Mouse (Mus musculus) midbrain, embryonic 15.5 days (tissue): ENCODE results near the gene Tshr. TPM values are rescaled to one million over a fixed set of nuclear protein-coding genes. Genes with fewer than 3 reads are reported as not detected.

Source experiments
- ATAC-seq: fragments of 200-750 bp; cut with Nextera tagmentation; replicated peaks from 2 replicates; pipeline ENCODE4 v1.8.0; 2017; ENCODE audit warnings: moderate TSS enrichment
- H3K27ac ChIP-seq: fragments of 300-500 bp; sonication (generic); 2 replicates; pipeline ENCODE4 v1.5.1; 2015; ENCODE audit warnings: mild to moderate bottlenecking, inconsistent platforms
- H3K27me3 ChIP-seq: fragments of 300-500 bp; sonication (generic); replicated peaks from 2 replicates; pipeline ENCODE4 v1.6.1; 2015; ENCODE audit warnings: inconsistent platforms
- H3K36me3 ChIP-seq: fragments of 300-500 bp; sonication (generic); replicated peaks from 2 replicates; pipeline ENCODE4 v1.6.1; 2015; ENCODE audit warnings: inconsistent platforms
- H3K4me1 ChIP-seq: fragments of 300-500 bp; sonication (generic); 2 replicates; pipeline ENCODE4 v1.6.1; 2015; ENCODE audit warnings: inconsistent platforms
- H3K4me2 ChIP-seq: fragments of 300-500 bp; sonication (generic); 2 replicates; pipeline ENCODE4 v1.6.1; 2015; ENCODE audit warnings: inconsistent platforms, mild to moderate bottlenecking, moderate library complexity
- H3K4me3 ChIP-seq: fragments of 300-500 bp; sonication (generic); 2 replicates; pipeline ENCODE4 v1.5.1; 2015; ENCODE audit warnings: mild to moderate bottlenecking, inconsistent platforms
- H3K9ac ChIP-seq: fragments of 300-500 bp; sonication (generic); 2 replicates; pipeline ENCODE4 v1.6.1; 2015; ENCODE audit warnings: mild to moderate bottlenecking, inconsistent platforms
- H3K9me3 ChIP-seq: fragments of 300-500 bp; sonication (generic); 2 replicates; pipeline ENCODE4 v1.6.1; 2016; ENCODE audit warnings: inconsistent platforms
- whole genome bisulfite sequencing: fragments of 180-500 bp; shearing (Covaris S2); methylation state at CpG from one replicate; pipeline ENCODE4 v1.1.7; 2015; ENCODE audit warnings: mixed read lengths; 5-methylcytosine and 5-hydroxymethylcytosine counted together
- polyA plus RNA-seq: library from polyadenylated mRNA; unstranded; fragments of >200 nt; fragmentation: Nextera tagmentation; extraction: Ambion mirVana; gene quantifications from 2 replicates; pipeline ENCODE4 v1.2.1, GENCODE M21; 2015

Tshr gene
- polyA plus RNA-seq, 1 experiment from 2014 or later = 0.18 TPM

GRCm38 (mm10) chr12:91590716-91591115, 206.4 kb downstream of the Tshr start:
- H3K27me3 ChIP-seq = no peaks in the 10 kb centered on the region
- no peaks in the 10 kb centered on the region for H3K9me3 ChIP-seq
- WGBS = 20% methylated on average over 6 of the region's 6 CpGs
- peak overlapping the region; percentile 76 for H3K9ac ChIP-seq
- ATAC-seq = no peak
- no peaks in the 10 kb centered on the region; the same call in 1 of the 2 replicates for H3K36me3 ChIP-seq
- peaks cover 20% of the 10 kb centered on the region for H3K4me1 ChIP-seq
- H3K4me3 ChIP-seq = peak overlapping the region; percentile 96
- H3K27ac ChIP-seq = peak overlapping the region; percentile 100
- peak overlapping the region; percentile 76 for H3K4me2 ChIP-seq

- Histone ChIP-seq H3K9ac (peak overlapping the region; percentile 76), H3K27ac (peak overlapping the region; percentile 100; the same call in 1 of the 2 replicates)
Measured at GRCm38 (mm10) chr12:91591191-91591590, 206.8 kb downstream of the Tshr start.

DNA sequence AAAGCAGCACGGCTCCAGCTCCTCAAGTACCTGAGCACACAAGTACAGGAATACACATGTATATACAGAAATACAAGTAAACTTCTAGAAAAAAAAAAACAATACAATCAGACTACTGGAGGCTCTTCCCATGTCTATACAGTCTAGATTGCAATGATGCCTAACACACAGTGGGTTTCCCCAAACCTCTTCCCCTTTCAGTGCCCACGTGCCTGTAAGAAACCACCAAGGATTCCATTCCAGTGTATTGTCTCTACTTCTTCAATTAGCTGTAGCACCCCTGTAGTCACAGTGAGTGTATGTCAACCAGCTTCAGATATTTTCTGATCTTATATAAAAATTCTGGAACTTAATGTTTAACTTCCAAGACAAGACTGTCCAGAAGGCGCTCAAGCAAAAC, 207.8 kb downstream of the Tshr start:
- 98% methylated on average over 3 of the region's 3 CpGs for WGBS
- H3K9ac ChIP-seq = no peak overlapping the region
- no peak overlapping the region for H3K4me2 ChIP-seq

More at GRCm38 (mm10) chr12:91591191-91591590, 206.8 kb downstream of the Tshr start:
- H3K4me1 ChIP-seq = peaks cover 20% of the 10 kb centered on the region
- H3K4me3 ChIP-seq = peak overlapping the region; percentile 96
- H3K27me3 ChIP-seq = no peaks in the 10 kb centered on the region
- ATAC-seq = no peak
- WGBS = 35% methylated on average over 1 of the region's 1 CpGs
- no peaks in the 10 kb centered on the region for H3K36me3 ChIP-seq
- peak overlapping the region; percentile 76 for H3K4me2 ChIP-seq
- no peaks in the 10 kb centered on the region for H3K9me3 ChIP-seq

More for the DNA sequence above, 207.8 kb downstream of the Tshr start:
- H3K36me3 ChIP-seq = no peaks in the 10 kb centered on the region
- H3K9me3 ChIP-seq = no peaks in the 10 kb centered on the region
- no peak overlapping the region for H3K27ac ChIP-seq
- H3K4me1 ChIP-seq = peaks cover 13% of the 10 kb centered on the region
- ATAC-seq = no peak
- no peaks in the 10 kb centered on the region for H3K27me3 ChIP-seq
- no peak overlapping the region for H3K4me3 ChIP-seq

Other genes with a start within 250 kb of the Tshr start
- 3.9 and 4.0 TPM in 2 replicates for gene Cep128, start 154 bp upstream of the Tshr start, polyA plus RNA-seq
- 60.5 and 65.8 TPM in 2 replicates for gene Gtf2a1, start 205.9 kb downstream of the Tshr start, polyA plus RNA-seq